28 mouse cellular contexts compared by ENCODE assay signal in genomic region chr15:81461523-81461922, GRCm38 (mm10). TPM values are rescaled to one million over a fixed set of nuclear protein-coding genes. Genes with fewer than 3 reads are reported as not detected.
DNase-seq lines count a peak whose midpoint lies in the region; ATAC-seq and TF ChIP-seq lines count a peak whose summit lies in the region.
"Had no signal": no experiment of that assay in that cellular context is flagged by ENCODE, and none has a peak within 500 bp of the region (broad histone marks: within the 10 kb centered on the region; RNA-seq: fewer than 3 reads in every experiment).

No protein-coding gene starts in this region.

- peaks cover 1% of the 10 kb centered on the region; the same call in 1 of the 2 replicates for H3K79me2 ChIP-seq in MEL (ENCODE audit: control insufficient read depth, insufficient read depth, low read length, poor library complexity)

- no peaks in the 10 kb centered on the region for H3K4me1 ChIP-seq in kidney, postnatal 0 days (replicated peaks; ENCODE audit: insufficient read depth, low read length)
- H3K4me1 ChIP-seq in midbrain, postnatal 0 days (ENCODE audit: insufficient read depth, low read length): no peaks in the 10 kb centered on the region
- peaks cover 6% of the 10 kb centered on the region for H3K4me1 ChIP-seq in midbrain, embryonic 13.5 days (replicated peaks)
- H3K4me1 ChIP-seq in MEL (ENCODE audit: control insufficient read depth in 1 of 2, insufficient read depth in 2 of 2, low read length in 2 of 2): peaks cover 0 to 5% of the 10 kb centered on the region in 2 experiments; a peak in 2 of 4 replicates

- no peak for TF ChIP-seq POLR2A in MEL (IDR thresholded peaks at IDR 0.05; ENCODE audit: control insufficient read depth in 1 of 2, insufficient read depth in 1 of 2, low read depth in 1 of 2, low read length in 2 of 2, poor library complexity in 1 of 2)

- 69% methylated on average over 7 of the region's 7 CpGs for WGBS in kidney, postnatal 0 days
- WGBS in midbrain, postnatal 0 days: 86% methylated on average over 7 of the region's 7 CpGs
- 87% methylated on average over 7 of the region's 7 CpGs for WGBS in midbrain, embryonic 13.5 days

- TF ChIP-seq RAD21 in MEL (IDR thresholded peaks at IDR 0.05; ENCODE audit: low read depth, low read length): peak; percentile 33

- no peak for DNase-seq in kidney, postnatal 0 days (ENCODE audit: low spot score)
- no peak for DNase-seq in kidney, postnatal 25 days
- DNase-seq in midbrain, postnatal 0 days (ENCODE audit: low spot score): no peak
- DNase-seq in MEL (ENCODE audit: low read depth, low spot score): no peak
- DNase-seq in splenic B cell, adult 2 months (ENCODE audit: low read depth, low spot score): peak; percentile 26
- no peak for DNase-seq in urinary bladder, postnatal 25 days (ENCODE audit: low spot score)
- DNase-seq in urinary bladder, adult 2 months (ENCODE audit: low spot score): no peak
- DNase-seq: adrenal gland, postnatal 14 days; cerebellum, adult 9-10 months; gastrocnemius, postnatal 14 days; heart, adult 18-20 months; kidney, postnatal 4 days; liver; lung, adult 2 months; right cerebral cortex, postnatal 4 days; thymus, adult 18-20 months had no signal

- H3K9ac ChIP-seq in kidney, postnatal 0 days (ENCODE audit: low read depth, low read length): no peak overlapping the region
- H3K9ac ChIP-seq in midbrain, postnatal 0 days (replicated peaks; ENCODE audit: low read length, poor library complexity, severe bottlenecking): no peak overlapping the region
- H3K9ac ChIP-seq in midbrain, embryonic 13.5 days (replicated peaks): no peak overlapping the region
- no peak overlapping the region for H3K9ac ChIP-seq in MEL (ENCODE audit: control insufficient read depth, low read depth, low read length, poor library complexity, severe bottlenecking)
- H3K9ac ChIP-seq: embryonic facial prominence, embryonic 15.5 days; forebrain, embryonic 15.5 days; hindbrain, embryonic 14.5 days; stomach, embryonic 15.5 days had no signal

- no peak overlapping the region for H3K27ac ChIP-seq in kidney, postnatal 0 days
- H3K27ac ChIP-seq in midbrain, postnatal 0 days (ENCODE audit: low read depth, low read length): no peak overlapping the region
- H3K27ac ChIP-seq in midbrain, embryonic 13.5 days: no peak overlapping the region
- no peak overlapping the region for H3K27ac ChIP-seq in MEL (ENCODE audit: control insufficient read depth, low read depth, low read length)
- H3K27ac ChIP-seq: embryonic facial prominence, embryonic 15.5 days; forebrain, embryonic 15.5 days; hindbrain, embryonic 14.5 days; limb, embryonic 10.5 days; macrophage; stomach, embryonic 15.5 days had no signal

- H3K36me3 ChIP-seq in kidney, postnatal 0 days (ENCODE audit: insufficient read depth, low read length): peaks cover 5% of the 10 kb centered on the region; the same call in 1 of the 2 replicates
- H3K36me3 ChIP-seq in midbrain, postnatal 0 days (ENCODE audit: insufficient read depth, low read length): peaks cover 2% of the 10 kb centered on the region; the same call in 1 of the 2 replicates
- H3K36me3 ChIP-seq in midbrain, embryonic 13.5 days: peaks cover 15% of the 10 kb centered on the region
- H3K36me3 ChIP-seq in MEL (ENCODE audit: control insufficient read depth in 1 of 2, insufficient read depth in 2 of 2, low read length in 2 of 2): peaks cover 0 to 3% of the 10 kb centered on the region in 2 experiments; a peak in 1 of 4 replicates
- H3K36me3 ChIP-seq in splenic B cell, adult 2 months (ENCODE audit: control insufficient read depth, insufficient read depth, low read length, poor library complexity, severe bottlenecking): 0 out of 2 replicates have a peak, but pooled peaks cover 3% of the 10 kb centered on the region
- H3K36me3 ChIP-seq: stomach, embryonic 15.5 days had no signal

- peak; percentile 27; the same call in 1 of the 2 replicates for TF ChIP-seq CTCF in kidney, postnatal 0 days (IDR thresholded peaks at IDR 0.05; ENCODE audit: low read depth)
- TF ChIP-seq CTCF in midbrain, postnatal 0 days (IDR thresholded peaks at IDR 0.05): peak; percentile 28
- peak; percentile 20 to 31 (median 27); a peak in 2 of 6 replicates for TF ChIP-seq CTCF in MEL (IDR thresholded peaks at IDR 0.05 in 2 of 3, conservative IDR thresholded peaks at IDR 0.05 in 1 of 3; ENCODE audit: control insufficient read depth in 1 of 3, insufficient read depth in 1 of 3, low read depth in 2 of 3, low read length in 3 of 3, poor library complexity in 1 of 3, severe bottlenecking in 1 of 3)

- ATAC-seq in kidney, postnatal 0 days (replicated peaks; ENCODE audit: low FRiP score, low read depth): no peak
- ATAC-seq in midbrain, postnatal 0 days (ENCODE audit: low FRiP score): no peak
- ATAC-seq in midbrain, embryonic 13.5 days: no peak
- ATAC-seq: forebrain, embryonic 15.5 days; intestine, embryonic 16.5 days; midbrain, embryonic 16.5 days had no signal

- no peak for TF ChIP-seq EP300 in MEL (IDR thresholded peaks at IDR 0.05; ENCODE audit: low read depth in 1 of 2, low read length in 2 of 2)

- H3K27me3 ChIP-seq in kidney, postnatal 0 days (ENCODE audit: insufficient read depth, low read length): no peaks in the 10 kb centered on the region
- H3K27me3 ChIP-seq in midbrain, postnatal 0 days (ENCODE audit: insufficient read depth, low read length): no peaks in the 10 kb centered on the region
- H3K27me3 ChIP-seq in midbrain, embryonic 13.5 days: no peaks in the 10 kb centered on the region
- no peaks in the 10 kb centered on the region for H3K27me3 ChIP-seq in MEL (ENCODE audit: control insufficient read depth in 1 of 2, insufficient read depth in 2 of 2, low read length in 2 of 2)
- no peaks in the 10 kb centered on the region for H3K27me3 ChIP-seq in splenic B cell, adult 2 months (ENCODE audit: control insufficient read depth, insufficient read depth, low read length, poor library complexity, severe bottlenecking)
- H3K27me3 ChIP-seq: embryonic facial prominence, embryonic 15.5 days; forebrain, embryonic 15.5 days; stomach, embryonic 15.5 days had no signal

- H3K4me2 ChIP-seq in kidney, postnatal 0 days (ENCODE audit: low read length): no peak overlapping the region
- H3K4me2 ChIP-seq in midbrain, postnatal 0 days (ENCODE audit: low read depth, low read length, poor library complexity, severe bottlenecking): no peak overlapping the region
- no peak overlapping the region for H3K4me2 ChIP-seq in midbrain, embryonic 13.5 days (replicated peaks)
- H3K4me2 ChIP-seq: embryonic facial prominence, embryonic 15.5 days; forebrain, embryonic 15.5 days; hindbrain, embryonic 14.5 days; stomach, embryonic 15.5 days had no signal

- H3K9me3 ChIP-seq in kidney, postnatal 0 days (replicated peaks; ENCODE audit: low read length): no peaks in the 10 kb centered on the region
- H3K9me3 ChIP-seq in midbrain, postnatal 0 days (ENCODE audit: low read length): no peaks in the 10 kb centered on the region
- no peaks in the 10 kb centered on the region for H3K9me3 ChIP-seq in midbrain, embryonic 13.5 days
- H3K9me3 ChIP-seq in MEL (replicated peaks; ENCODE audit: insufficient read depth, low read length): no peaks in the 10 kb centered on the region
- H3K9me3 ChIP-seq: forebrain, embryonic 15.5 days; limb, embryonic 10.5 days; stomach, embryonic 15.5 days had no signal

- no peak overlapping the region for H3K4me3 ChIP-seq in kidney, postnatal 0 days (replicated peaks; ENCODE audit: low read depth, low read length)
- no peak overlapping the region for H3K4me3 ChIP-seq in midbrain, postnatal 0 days (ENCODE audit: low read depth, low read length)
- H3K4me3 ChIP-seq in midbrain, embryonic 13.5 days (replicated peaks): no peak overlapping the region
- H3K4me3 ChIP-seq in MEL (ENCODE audit: control insufficient read depth in 1 of 2, insufficient read depth in 1 of 2, low read depth in 2 of 2, low read length in 2 of 2): no peak overlapping the region
- H3K4me3 ChIP-seq: embryonic facial prominence, embryonic 15.5 days; forebrain, embryonic 15.5 days; limb, embryonic 10.5 days; stomach, embryonic 15.5 days had no signal

TF ChIP-seq in MEL, 35 proteins besides CTCF, POLR2A, EP300 and RAD21:
- TF ChIP-seq SMC3 (IDR thresholded peaks at IDR 0.05; ENCODE audit: low read depth, low read length) (peak; percentile 21), USF1 (IDR thresholded peaks at IDR 0.05; ENCODE audit: low read depth, low read length) (no peak)

RNA-seq across cellular contexts. Expression of gene Rbx1, which starts 4.6 kb away (rescaled TPM):
- 517 and 563 TPM in 2 replicates for polyA plus RNA-seq in kidney, postnatal 0 days (2015; fragmentation: Nextera tagmentation; extraction: Ambion mirVana)
- 152 and 155 TPM in 2 replicates for total RNA-seq in midbrain, postnatal 0 days (2014; rRNA removed)
- polyA plus RNA-seq in midbrain, postnatal 0 days (2015; fragmentation: Nextera tagmentation; extraction: Ambion mirVana): 397 and 411 TPM in 2 replicates
- polyA plus RNA-seq in midbrain, embryonic 13.5 days (2015; fragmentation: Nextera tagmentation; extraction: Ambion mirVana): 511 and 563 TPM in 2 replicates
- 307 and 316 TPM in 2 replicates for total RNA-seq in MEL (2012; rRNA removed)
- polyA plus RNA-seq in MEL (2012; ENCODE audit: insufficient read depth in 1 of 2, insufficient read length in 2 of 2, low read depth in 1 of 2, low replicate concordance in 2 of 2, missing spikeins in 1 of 2): 100 to 1,000 TPM; 228 to 778 TPM
- polyA plus RNA-seq in urinary bladder, adult 2 months (2012; rRNA removed): 152 and 157 TPM in 2 replicates

RNA-seq across cellular contexts. Expression of gene Dnajb7, which starts 53.4 kb away (rescaled TPM):
- 0.61 and 0.62 TPM in 2 replicates for polyA plus RNA-seq in kidney, postnatal 0 days (2015; fragmentation: Nextera tagmentation; extraction: Ambion mirVana)
- not detected in 2 replicates for total RNA-seq in midbrain, postnatal 0 days (2014; rRNA removed)
- polyA plus RNA-seq in midbrain, postnatal 0 days (2015; fragmentation: Nextera tagmentation; extraction: Ambion mirVana): 0.16 and 0.26 TPM in 2 replicates
- polyA plus RNA-seq in midbrain, embryonic 13.5 days (2015; fragmentation: Nextera tagmentation; extraction: Ambion mirVana): 1.7 and 2.4 TPM in 2 replicates
- total RNA-seq in MEL (2012; rRNA removed): not detected in 2 replicates
- under 1 TPM in 1 of 2 experiments, not detected in 1; 0.17 TPM for polyA plus RNA-seq in MEL (2012; ENCODE audit: insufficient read depth in 1 of 2, insufficient read length in 2 of 2, low read depth in 1 of 2, low replicate concordance in 2 of 2, missing spikeins in 1 of 2)
- polyA plus RNA-seq in urinary bladder, adult 2 months (2012; rRNA removed): 0.04 TPM in 1 of 2 replicates, not detected in the other
- total RNA-seq: adrenal gland, postnatal 14 days; gastrocnemius, postnatal 14 days; heart, adult 18-20 months; heart, postnatal 25 days; left cerebral cortex, adult 8-10 months had no signal
- polyA plus RNA-seq: brain, embryonic 14.5 days; lung, adult 2 months had no signal
